Mouse (Mus musculus): ENCODE measurements at regions not wholly inside any gene's neighbourhood (a gene's known extent, or its start where the extent isn't known, plus 50 kb on each side); places are given as distances from the start of the nearest gene placed in this dataset.
A peak's percentile ranks its signal among the peaks of the same experiment; 100 is the strongest.

- DNase-seq (ENCODE audit: low spot score): peak; percentile 20
These were observed 124.7 kb upstream of the Tank start for GRCm38 (mm10) chr2:61453490-61454281.

- DNase-seq (ENCODE audit: low spot score): no peak
These were observed 125.8 kb upstream of the Tank start for GRCm38 (mm10) chr2:61452581-61452980.

- DNase-seq (ENCODE audit: low spot score): no peak
These were observed 127.7 kb upstream of the Tank start for GRCm38 (mm10) chr2:61450731-61451130.

GRCm38 (mm10) chr2:61436591-61436990 is 141.8 kb upstream of the Tank start:
- DNase-seq (ENCODE audit: low spot score): no peak

DNA sequence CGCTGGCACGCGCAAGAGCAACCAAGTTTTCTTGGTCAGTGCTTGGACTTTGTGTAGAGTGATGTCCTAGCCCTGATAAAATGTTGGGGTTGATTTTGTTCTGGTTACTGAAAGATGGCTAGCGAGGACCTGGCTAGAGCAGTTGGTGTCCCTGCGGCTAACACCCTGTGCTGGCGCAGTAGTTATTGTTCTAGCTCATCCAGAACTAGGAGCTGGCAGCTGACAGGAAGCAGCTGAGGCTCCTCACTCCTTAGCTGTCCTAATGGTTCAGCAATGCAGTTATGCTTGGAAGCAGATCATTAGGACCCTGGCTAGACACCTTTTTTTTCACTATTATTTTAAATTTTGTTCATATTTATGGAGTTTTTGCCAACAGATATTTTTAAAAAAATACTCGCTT is 170.5 kb upstream of the Tank start:
- no peak for DNase-seq (ENCODE audit: low spot score)

DNA sequence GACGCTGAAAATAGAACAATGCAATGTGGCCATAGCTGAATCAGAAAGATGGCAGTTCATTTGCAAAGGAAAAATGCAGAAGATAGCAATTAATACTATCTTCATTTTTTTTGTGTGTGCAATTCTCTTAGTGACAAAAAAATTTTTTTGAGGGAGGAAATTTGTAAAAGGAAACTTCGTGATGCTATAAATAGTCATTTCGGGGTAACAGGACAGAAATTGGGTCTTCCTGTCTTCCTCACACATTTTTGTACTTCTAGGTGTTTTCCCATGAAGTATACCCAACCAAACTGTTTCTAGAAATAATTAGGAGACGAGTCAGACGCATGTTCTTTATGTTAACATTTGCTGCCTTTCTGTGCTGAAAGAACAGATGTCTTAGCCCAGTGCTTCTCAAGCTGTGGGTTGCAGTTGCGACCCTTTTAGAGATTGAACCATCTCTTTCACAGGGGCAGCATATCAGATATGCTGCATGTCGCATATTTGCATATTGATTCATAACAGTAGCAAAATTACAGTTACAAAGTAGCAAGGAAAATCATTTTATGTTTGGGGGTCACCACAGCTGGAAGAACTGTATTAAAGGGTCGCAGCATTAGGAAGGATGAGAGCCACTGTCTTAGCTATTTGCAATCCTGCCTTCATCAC is 172.2 kb upstream of the Tank start:
- no peak for DNase-seq (ENCODE audit: low spot score)

DNA sequence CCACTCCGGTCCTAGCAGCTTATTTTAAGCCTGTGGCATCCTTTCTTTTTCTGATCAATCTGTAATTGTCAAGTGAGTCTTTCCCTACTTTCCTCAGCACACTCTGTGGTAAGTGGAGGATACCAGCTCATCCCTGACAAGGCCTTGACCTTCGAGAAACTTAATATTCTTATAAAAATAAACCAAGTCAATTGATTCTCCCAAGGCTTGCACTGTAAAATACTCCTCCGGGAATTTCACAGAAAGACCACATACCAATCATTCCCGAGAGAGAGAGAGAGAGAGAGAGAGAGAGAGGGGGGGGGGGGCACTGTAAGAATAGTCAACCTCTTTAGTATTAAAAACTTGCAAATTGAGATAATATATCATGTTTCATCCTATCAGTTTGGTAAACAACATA is 173.1 kb upstream of the Tank start:
- DNase-seq (ENCODE audit: low spot score): no peak

DNA sequence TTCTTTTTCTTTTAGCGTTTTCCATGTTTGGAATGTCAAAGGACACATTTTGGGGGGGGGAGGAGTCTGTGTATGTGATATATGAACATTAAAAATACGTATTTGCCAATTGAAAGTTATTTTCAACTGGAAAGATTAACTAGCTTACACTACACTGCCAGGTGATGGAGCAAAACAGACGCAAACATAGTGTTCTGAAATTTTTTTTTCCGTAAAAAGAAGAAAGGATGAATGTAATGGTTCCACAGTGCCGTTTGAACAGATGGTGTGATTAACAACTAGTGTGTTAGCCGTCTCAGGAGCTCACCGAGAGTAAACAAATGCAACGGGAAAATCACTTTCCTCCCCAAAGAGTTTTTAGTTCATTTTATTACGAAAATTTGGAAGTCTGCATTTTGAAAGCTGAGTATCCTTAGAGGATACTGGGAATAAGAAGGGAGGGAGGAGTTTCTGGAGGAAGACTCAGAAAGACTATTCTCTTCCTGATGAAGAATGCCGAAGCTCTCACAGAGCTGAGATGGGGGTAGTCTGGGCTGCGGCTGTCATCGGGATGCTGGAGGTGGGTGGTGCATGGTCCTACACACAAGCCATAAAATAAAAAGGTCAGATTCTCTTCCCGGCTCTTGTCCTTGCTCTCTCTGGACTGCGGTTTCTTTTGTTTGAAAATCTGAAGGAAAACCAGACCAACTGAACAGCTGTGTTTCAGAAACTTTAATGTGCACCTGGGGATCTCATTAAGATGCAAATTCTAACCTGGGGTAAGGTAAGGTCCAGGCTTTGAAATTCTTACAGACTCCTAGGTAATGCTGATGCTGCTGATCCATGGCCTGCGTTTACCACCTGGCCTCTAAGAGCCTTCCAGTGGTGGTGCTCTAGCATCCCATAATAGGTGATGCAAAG is 175.5 kb upstream of the Tank start:
- DNase-seq (ENCODE audit: low spot score): no peak

DNA sequence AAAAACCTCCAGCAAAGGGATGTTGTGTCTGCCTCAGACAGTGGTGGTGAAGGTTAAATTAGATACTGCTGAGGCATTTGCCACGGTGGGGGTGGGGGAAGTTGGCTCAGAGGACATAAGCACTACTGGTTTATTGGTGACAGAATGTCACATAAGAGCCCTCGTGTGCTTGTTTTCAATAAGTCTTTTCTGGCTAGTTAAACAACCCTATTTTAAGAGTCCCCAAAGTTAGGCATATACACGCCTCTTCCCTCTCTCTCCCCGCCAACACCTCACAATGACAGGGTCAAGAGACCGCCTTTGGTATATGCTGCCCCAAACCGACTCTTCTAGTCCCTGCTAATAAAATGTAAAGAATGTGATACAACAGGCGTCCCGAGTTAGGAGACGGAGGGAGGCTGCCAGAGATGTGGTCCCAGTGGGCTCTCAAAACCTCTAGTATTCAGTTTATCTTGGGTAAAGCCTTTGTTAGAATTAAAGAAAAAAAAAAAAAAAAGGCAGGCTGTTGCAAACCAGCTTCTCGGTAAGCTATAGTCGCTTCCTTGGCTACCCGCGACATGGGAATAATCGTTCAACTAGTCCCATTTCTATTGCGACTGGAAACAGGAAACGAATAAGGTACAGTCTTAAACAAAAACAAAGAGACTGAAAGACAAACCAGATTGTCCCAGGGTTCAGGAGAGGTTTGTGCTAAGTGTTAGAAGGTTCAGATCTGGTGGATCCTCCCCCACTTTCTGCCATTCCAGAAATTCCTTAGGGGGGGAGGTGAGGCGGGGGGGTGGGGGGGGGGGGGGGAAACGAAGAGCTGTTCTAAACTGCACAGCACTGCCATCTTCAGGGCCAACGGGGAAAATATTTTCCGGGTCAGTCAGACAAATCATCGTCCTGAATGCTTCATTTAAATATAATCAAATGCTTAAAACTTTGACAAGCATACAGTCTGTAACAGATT is 176.5 kb upstream of the Tank start:
- peak; percentile 66 for DNase-seq (ENCODE audit: low spot score)

DNA sequence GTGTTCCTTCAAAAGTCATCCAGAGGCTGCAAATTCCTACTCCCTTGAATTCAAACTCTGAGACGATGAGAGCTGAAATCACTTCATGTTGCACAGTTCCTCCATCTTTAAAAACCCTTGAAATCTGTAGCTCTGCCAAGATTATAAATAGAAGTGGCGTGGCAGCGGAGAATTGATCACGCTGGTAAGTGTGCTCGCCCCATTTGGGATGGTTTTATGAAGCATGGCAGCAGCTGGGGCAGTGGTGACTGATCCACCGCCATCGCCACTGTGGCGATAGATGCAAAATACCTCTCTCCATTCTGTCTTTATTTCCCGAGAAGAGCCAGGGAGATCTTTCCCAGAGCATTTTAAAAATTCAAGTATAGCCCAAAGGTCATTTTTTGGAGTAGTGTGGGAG is 179.8 kb upstream of the Tank start:
- DNase-seq (ENCODE audit: low spot score): no peak

DNA sequence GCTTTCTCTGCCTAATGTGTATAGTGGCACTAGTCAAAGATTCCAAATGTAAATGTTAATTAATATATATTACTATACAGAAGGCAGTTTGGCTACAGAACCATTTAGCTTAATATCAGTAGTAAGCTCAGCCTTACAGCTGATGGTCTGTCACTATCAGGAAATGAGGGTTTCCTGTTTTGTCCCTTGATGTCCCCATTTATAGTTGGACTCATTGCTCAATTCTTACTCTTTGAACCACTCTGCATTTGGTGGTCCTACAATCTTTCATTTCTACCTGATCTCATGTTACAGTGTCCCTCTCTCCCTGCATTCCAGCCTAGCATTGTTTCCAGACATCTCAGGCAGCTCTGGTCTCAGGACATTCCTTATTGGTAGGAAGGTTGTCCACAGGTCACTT is 188.8 kb upstream of the Tank start:
- no peak for DNase-seq (ENCODE audit: low spot score)

DNA sequence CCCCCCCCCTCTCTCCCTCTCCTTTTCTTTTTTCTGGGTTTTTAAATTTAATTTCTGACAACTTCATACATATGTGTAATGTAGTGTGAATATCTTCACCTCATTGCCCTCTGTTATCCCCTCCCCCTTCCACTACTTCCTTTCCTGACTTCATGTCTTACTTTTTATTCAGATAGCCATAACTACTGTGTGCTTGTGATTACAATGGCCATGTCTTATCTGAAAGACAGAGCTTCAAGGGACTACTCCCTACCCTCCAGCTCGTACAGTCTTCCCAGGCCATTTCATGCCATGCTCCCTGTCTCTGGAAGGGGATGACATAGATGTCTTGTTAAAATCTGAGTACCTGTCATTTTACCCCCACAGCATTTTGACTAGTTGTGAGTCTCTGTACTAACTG is 189.2 kb upstream of the Tank start:
- DNase-seq (ENCODE audit: low spot score): no peak

DNA sequence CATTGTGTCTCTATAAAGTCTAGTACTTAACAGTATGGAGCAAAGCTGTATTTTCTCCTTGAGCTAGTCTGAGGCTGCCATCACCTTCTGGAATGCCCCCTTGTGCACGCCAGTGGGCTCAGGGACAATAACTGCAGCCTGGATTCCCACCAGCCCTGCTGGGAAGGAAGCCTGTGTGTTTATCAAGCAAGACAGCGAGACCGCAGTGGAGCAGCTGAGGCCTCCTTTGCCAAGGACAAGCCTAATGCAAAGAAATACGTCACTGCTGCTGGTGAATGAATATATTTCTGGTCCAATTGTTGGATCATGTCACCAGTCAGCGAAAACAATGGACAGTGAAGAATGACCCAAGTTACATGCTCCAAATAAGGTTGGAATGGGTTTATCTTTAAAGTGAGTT is 190.8 kb upstream of the Tank start:
- DNase-seq (ENCODE audit: low spot score): no peak

DNA sequence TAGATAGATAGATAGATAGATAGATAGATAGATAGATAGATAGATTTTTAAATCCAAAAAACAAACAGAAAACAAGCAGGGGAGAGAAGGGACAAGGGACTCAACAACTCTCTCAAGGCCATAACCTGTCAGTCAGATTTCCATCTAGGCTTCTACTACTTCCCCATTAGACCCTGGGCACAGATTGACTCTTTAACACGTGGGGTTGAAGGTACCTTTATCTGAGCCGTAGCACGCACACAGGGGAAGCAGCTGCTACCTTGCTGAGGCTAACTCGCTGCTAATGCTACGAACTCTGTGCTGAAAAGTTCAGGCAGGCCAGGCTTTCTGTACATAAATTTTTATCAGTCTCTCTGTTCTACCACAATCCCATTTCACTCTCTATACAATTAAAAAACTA is 191.4 kb upstream of the Tank start:
- no peak for DNase-seq (ENCODE audit: low spot score)

- DNase-seq (ENCODE audit: low spot score): no peak
These were observed 193.9 kb upstream of the Tank start for GRCm38 (mm10) chr2:61384467-61384866.

DNA sequence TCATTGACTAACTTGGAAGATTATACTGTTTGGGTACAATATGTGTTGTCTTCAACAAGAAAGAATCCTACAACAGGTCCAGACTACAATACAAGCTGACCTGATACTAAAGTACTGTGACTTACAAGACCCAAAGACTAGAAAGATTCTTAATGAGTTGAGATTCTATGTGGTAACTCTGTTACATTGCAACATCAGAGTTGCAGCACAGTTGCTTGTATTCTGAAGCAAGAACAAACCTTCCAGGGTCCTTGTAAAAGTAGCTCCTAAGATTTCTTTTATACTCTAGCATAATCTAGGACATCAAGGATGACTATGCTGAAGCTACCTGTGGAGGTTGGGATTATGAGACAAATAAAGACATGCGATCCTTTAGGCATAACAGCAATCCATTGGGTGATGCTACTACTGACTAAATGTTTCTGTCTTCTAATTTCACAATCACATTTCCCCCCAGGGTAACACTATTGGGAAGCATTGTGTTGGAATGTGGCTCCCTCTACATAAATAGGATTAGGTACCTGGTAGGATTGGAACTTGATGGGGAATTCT is 194.6 kb upstream of the Tank start:
- no peak for DNase-seq (ENCODE audit: low spot score)

- DNase-seq (ENCODE audit: low spot score): no peak
These were observed 199.3 kb upstream of the Tank start for GRCm38 (mm10) chr2:61379076-61379475.

GRCm38 (mm10) chr2:61378297-61378696 is 200.1 kb upstream of the Tank start:
- DNase-seq (ENCODE audit: low spot score): no peak

GRCm38 (mm10) chr2:61377756-61378155 is 200.6 kb upstream of the Tank start:
- no peak for DNase-seq (ENCODE audit: low spot score)

DNA sequence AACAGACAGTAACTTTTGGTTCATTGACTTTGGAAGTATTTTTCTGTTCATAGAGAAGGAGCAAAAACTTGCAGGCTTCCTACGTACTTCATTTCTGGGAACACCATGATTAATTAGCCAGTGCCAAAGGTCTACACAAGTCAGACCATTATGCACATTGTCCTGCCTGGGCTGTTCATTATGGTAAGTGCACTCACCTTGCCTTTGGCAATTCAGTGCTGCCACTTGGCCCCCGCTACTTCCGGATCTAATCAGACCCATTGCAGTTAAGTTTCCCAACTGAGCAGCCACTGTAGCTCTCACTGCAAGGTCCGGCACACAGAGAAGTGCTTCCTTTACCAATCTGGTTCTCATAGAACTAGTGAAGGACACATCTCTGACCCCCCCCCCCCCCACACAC is 215.8 kb upstream of the Tank start:
- no peak for DNase-seq (ENCODE audit: low spot score)

GRCm38 (mm10) chr2:61361394-61361793 is 217.0 kb upstream of the Tank start:
- no peak for DNase-seq (ENCODE audit: low spot score)

Measured in ovary, postnatal 36 days (tissue).